Comparison of ENCODE assay signal across 10 mouse cellular contexts in genomic region chr2:166035725-166036124, GRCm38 (mm10). TPM values are rescaled to one million over a fixed set of nuclear protein-coding genes. Genes with fewer than 3 reads are reported as not detected.
DNase-seq lines count a peak whose midpoint lies in the region; ATAC-seq and TF ChIP-seq lines count a peak whose summit lies in the region.
"Had no signal": no experiment of that assay in that cellular context is flagged by ENCODE, and none has a peak within 500 bp of the region (broad histone marks: within the 10 kb centered on the region; RNA-seq: fewer than 3 reads in every experiment).

No protein-coding gene starts in this region.

- no peaks in the 10 kb centered on the region for H3K9me3 ChIP-seq in G1E (replicated peaks)
- no peaks in the 10 kb centered on the region for H3K9me3 ChIP-seq in heart, embryonic 13.5 days
- H3K9me3 ChIP-seq in liver, embryonic 16.5 days (replicated peaks; ENCODE audit: control insufficient read depth, low read length): no peaks in the 10 kb centered on the region
- H3K9me3 ChIP-seq: embryonic facial prominence, embryonic 13.5 days; lung, embryonic 15.5 days had no signal

- DNase-seq in layer of hippocampus, adult 2 months (ENCODE audit: low spot score in 2 of 2): peak in 1 of 2 experiments; percentile 52
- no peak for DNase-seq in layer of hippocampus, postnatal 14 days (ENCODE audit: low spot score in 2 of 2)
- peak; percentile 9 for DNase-seq in G1E (ENCODE audit: low spot score)
- peak; percentile 24 for DNase-seq in c-Kit-positive CD71-positive TER-119-positive erythroid progenitor cells, embryonic 14.5 days (ENCODE audit: low spot score)
- peak; percentile 67 to 72 for DNase-seq in spleen, postnatal 36 days (ENCODE audit: low spot score in 2 of 2)
- no peak for DNase-seq in right cerebral cortex, postnatal 36 days (ENCODE audit: low spot score in 2 of 2)

- peaks cover 11% of the 10 kb centered on the region for H3K4me1 ChIP-seq in G1E (ENCODE audit: insufficient read depth, low read depth, low read length)
- peaks cover 38% of the 10 kb centered on the region for H3K4me1 ChIP-seq in heart, embryonic 13.5 days
- peaks cover 8% of the 10 kb centered on the region for H3K4me1 ChIP-seq in liver, embryonic 16.5 days (ENCODE audit: control insufficient read depth, low read depth, low read length)

- 39% methylated on average over 3 of the region's 3 CpGs for WGBS in heart, embryonic 13.5 days
- WGBS in liver, embryonic 16.5 days (ENCODE audit: insufficient replicate concordance): 40% methylated on average over 3 of the region's 3 CpGs

- peak overlapping the region; percentile 39 for H3K4me2 ChIP-seq in heart, embryonic 13.5 days
- H3K4me2 ChIP-seq in liver, embryonic 16.5 days (ENCODE audit: low read depth, low read length): peak overlapping the region; percentile 19
- H3K4me2 ChIP-seq: embryonic facial prominence, embryonic 13.5 days; lung, embryonic 15.5 days had no signal

- H3K27ac ChIP-seq in layer of hippocampus, adult 2 months: peak overlapping the region; percentile 19; the same call in 1 of the 2 replicates
- H3K27ac ChIP-seq in heart, embryonic 13.5 days (replicated peaks): peak overlapping the region; percentile 68
- H3K27ac ChIP-seq in liver, embryonic 16.5 days (ENCODE audit: low read length): no peak overlapping the region
- H3K27ac ChIP-seq: embryonic facial prominence, embryonic 13.5 days; lung, embryonic 15.5 days had no signal

- no peaks in the 10 kb centered on the region for H3K36me3 ChIP-seq in G1E (replicated peaks)
- H3K36me3 ChIP-seq in heart, embryonic 13.5 days: no peaks in the 10 kb centered on the region; the same call in 1 of the 2 replicates
- H3K36me3 ChIP-seq in liver, embryonic 16.5 days (ENCODE audit: control insufficient read depth, insufficient read depth): no peaks in the 10 kb centered on the region
- H3K36me3 ChIP-seq: embryonic facial prominence, embryonic 13.5 days had no signal

- no peak for ATAC-seq in G1E (ENCODE audit: extremely low read depth, insufficient number of reproducible peaks, low FRiP score, poor library complexity, severe bottlenecking)
- no peak for ATAC-seq in heart, embryonic 13.5 days (ENCODE audit: extremely low read depth, insufficient number of reproducible peaks, low FRiP score, low TSS enrichment)
- no peak for ATAC-seq in liver, embryonic 16.5 days (ENCODE audit: low read depth)

- peaks cover 7% of the 10 kb centered on the region; the same call in 1 of the 2 replicates for H3K27me3 ChIP-seq in G1E (ENCODE audit: insufficient read depth, low read length)
- no peaks in the 10 kb centered on the region for H3K27me3 ChIP-seq in heart, embryonic 13.5 days (replicated peaks)
- no peaks in the 10 kb centered on the region for H3K27me3 ChIP-seq in liver, embryonic 16.5 days (ENCODE audit: control insufficient read depth, insufficient read depth, low read depth, low read length)
- H3K27me3 ChIP-seq: embryonic facial prominence, embryonic 13.5 days; lung, embryonic 15.5 days had no signal

- H3K4me3 ChIP-seq in layer of hippocampus, adult 2 months: no peak overlapping the region
- no peak overlapping the region for H3K4me3 ChIP-seq in G1E (ENCODE audit: low read depth, low read length)
- H3K4me3 ChIP-seq in heart, embryonic 13.5 days: no peak overlapping the region
- H3K4me3 ChIP-seq in liver, embryonic 16.5 days (ENCODE audit: low read depth, low read length): no peak overlapping the region
- H3K4me3 ChIP-seq: embryonic facial prominence, embryonic 13.5 days; lung, embryonic 15.5 days had no signal

- TF ChIP-seq CTCF in layer of hippocampus, adult 2 months (conservative IDR thresholded peaks at IDR 0.05): peak; percentile 81
- TF ChIP-seq CTCF in G1E (IDR thresholded peaks at IDR 0.05; ENCODE audit: low read depth, low read length): no peak

- H3K9ac ChIP-seq in heart, embryonic 13.5 days: peak overlapping the region; percentile 57; the same call in 1 of the 2 replicates
- no peak overlapping the region for H3K9ac ChIP-seq in liver, embryonic 16.5 days (ENCODE audit: low read depth, low read length)
- H3K9ac ChIP-seq: embryonic facial prominence, embryonic 13.5 days; lung, embryonic 15.5 days had no signal

RNA-seq across cellular contexts. Expression of gene Ncoa3, which starts 43.3 kb away (rescaled TPM):
- total RNA-seq in layer of hippocampus, adult 2 months (2021): 10 to 100 TPM; 27.8 to 37.7 TPM
- total RNA-seq in layer of hippocampus, postnatal 14 days (2021): 10 to 100 TPM; 32.0 to 32.6 TPM
- total RNA-seq in G1E (2014; fragmentation: Nextera tagmentation) (16.6 and 17.9 TPM in 2 replicates), G1E (2017) (13.6 and 14.6 TPM in 2 replicates)
- polyA plus RNA-seq in G1E (2012): 6.4 and 8.2 TPM in 2 replicates
- polyA plus RNA-seq in heart, embryonic 13.5 days (2015; fragmentation: Nextera tagmentation; extraction: Ambion mirVana): 10.5 and 11.2 TPM in 2 replicates
- 3.7 and 4.2 TPM in 2 replicates for polyA plus RNA-seq in liver, embryonic 16.5 days (2015; fragmentation: Nextera tagmentation; extraction: Ambion mirVana)

Comparison
In these comparisons a context has a peak if more than half of its experiments do, and no peak if none do; other contexts are left out.
1. DNase-seq: peak in G1E (single experiment), c-Kit-positive CD71-positive TER-119-positive erythroid progenitor cells, embryonic 14.5 days (single experiment) and spleen, postnatal 36 days (2 of 2); none in layer of hippocampus, postnatal 14 days (0 of 2) and right cerebral cortex, postnatal 36 days (0 of 2).